Mouse (Mus musculus) kidney, embryonic 16.5 days (tissue): ENCODE results near the gene Rgs16. TPM values are rescaled to one million over a fixed set of nuclear protein-coding genes. Genes with fewer than 3 reads are reported as not detected.

Source experiments
- ATAC-seq: fragments of 200-750 bp; cut with Nextera tagmentation; 2 replicates; pipeline ENCODE4 v1.8.0; 2017; ENCODE audit warnings: moderate TSS enrichment; ENCODE audit not compliant: low FRiP score, low TSS enrichment
- H3K27ac ChIP-seq: fragments of 300-500 bp; sonication (generic); 2 replicates; pipeline ENCODE4 v1.5.1; 2014; ENCODE audit warnings: low read length
- H3K27me3 ChIP-seq: fragments of 300-500 bp; sonication (generic); 2 replicates; pipeline ENCODE4 v1.6.1; 2014; ENCODE audit warnings: low read length, control low read depth, mixed read lengths; ENCODE audit not compliant: insufficient read depth
- H3K36me3 ChIP-seq: fragments of 300-500 bp; sonication (generic); 2 replicates; pipeline ENCODE4 v1.6.1; 2014; ENCODE audit warnings: low read length, control low read depth, mixed read lengths; ENCODE audit not compliant: insufficient read depth
- H3K4me1 ChIP-seq: fragments of 300-500 bp; sonication (generic); 2 replicates; pipeline ENCODE4 v1.6.1; 2014; ENCODE audit warnings: low read length, control low read depth, mixed read lengths; ENCODE audit not compliant: insufficient read depth
- H3K4me2 ChIP-seq: fragments of 300-500 bp; sonication (generic); replicated peaks from 2 replicates; pipeline ENCODE4 v1.6.1; 2014; ENCODE audit warnings: low read depth, low read length
- H3K4me3 ChIP-seq: fragments of 300-500 bp; sonication (generic); 2 replicates; pipeline ENCODE4 v1.5.1; 2014; ENCODE audit warnings: mild to moderate bottlenecking, low read length
- H3K9ac ChIP-seq: fragments of 300-500 bp; sonication (generic); replicated peaks from 2 replicates; pipeline ENCODE4 v1.6.1; 2014; ENCODE audit warnings: low read length
- H3K9me3 ChIP-seq: fragments of 300-500 bp; sonication (generic); 2 replicates; pipeline ENCODE4 v1.6.1; 2016; ENCODE audit warnings: low read length, control low read depth
- WGBS: fragments of 180-500 bp; shearing (Covaris S2); extraction: QIAGEN DNeasy Blood & Tissue Kit; methylation state at CpG from one replicate; pipeline ENCODE4 v1.1.7; 2014; 5-methylcytosine and 5-hydroxymethylcytosine counted together
- polyA plus RNA-seq: library from polyadenylated mRNA; unstranded; fragments of >200 nt; fragmentation: Nextera tagmentation; extraction: Ambion mirVana; gene quantifications from 2 replicates; pipeline ENCODE4 v1.2.1, GENCODE M21; 2015

Rgs16 gene
- 4.5 and 5.0 TPM in 2 replicates for polyA plus RNA-seq

DNA sequence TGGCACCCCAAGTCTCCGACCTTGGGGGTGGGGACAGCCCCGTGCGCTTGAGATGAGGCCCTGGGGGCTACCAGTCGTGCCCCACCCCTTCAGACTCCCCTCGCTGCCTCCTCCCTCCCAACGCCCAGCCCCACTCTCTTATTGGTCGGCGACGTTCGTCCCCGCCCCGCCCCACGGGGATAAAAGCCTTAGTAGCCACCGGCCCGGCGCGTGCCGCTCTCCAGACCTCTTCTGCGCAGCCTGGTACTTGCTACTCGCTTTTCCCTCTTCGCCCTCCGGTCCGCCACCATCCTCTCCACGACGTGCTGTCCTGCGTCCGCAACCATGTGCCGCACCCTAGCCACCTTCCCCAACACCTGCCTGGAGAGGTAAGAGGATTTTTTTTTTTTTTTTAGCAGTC lies at the start of gene Rgs16:
TSS of gene Rgs16 (plus strand) at position 205 of the 400 bp plus-strand sequence.
- Histone ChIP-seq H3K4me3 (peak within 1 kb of the TSS; percentile 47), H3K9me3 (no peaks in the 10 kb centered on the region), H3K27ac (no peak within 1 kb of the TSS), H3K27me3 (peaks cover 32% of the 10 kb centered on the region), H3K4me2 (peak within 1 kb of the TSS; percentile 78), H3K9ac (peak within 1 kb of the TSS; percentile 42), H3K4me1 (peaks cover 14% of the 10 kb centered on the region), H3K36me3 (0 out of 2 replicates have a peak, but pooled peaks cover 2% of the 10 kb centered on the region)
- 0% methylated on average over 28 of the region's 28 CpGs for WGBS
- peak; percentile 76 for ATAC-seq

DNA sequence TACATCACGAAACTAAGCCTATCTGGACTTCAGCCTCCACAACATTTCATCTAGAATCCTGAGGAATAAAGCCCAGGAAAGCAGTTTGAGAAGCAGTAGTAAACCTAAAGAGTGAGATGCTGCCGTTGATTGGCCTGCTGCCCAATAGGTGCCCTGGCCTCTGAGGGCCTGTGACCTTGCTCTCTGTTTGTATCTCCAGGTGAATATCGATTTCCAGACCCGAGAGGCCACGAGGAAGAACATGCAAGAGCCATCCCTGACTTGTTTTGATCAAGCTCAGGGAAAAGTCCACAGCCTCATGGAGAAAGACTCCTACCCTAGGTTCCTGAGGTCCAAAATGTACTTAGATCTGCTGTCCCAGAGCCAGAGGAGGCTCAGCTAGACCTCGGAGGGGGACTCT lies 47.6 kb upstream of the Rgs16 start:
- WGBS: 73% methylated on average over 6 of the region's 6 CpGs
- Histone ChIP-seq H3K27me3 (no peaks in the 10 kb centered on the region), H3K9ac (no peak overlapping the region), H3K36me3 (no peaks in the 10 kb centered on the region), H3K4me3 (no peak overlapping the region), H3K9me3 (no peaks in the 10 kb centered on the region), H3K4me1 (no peaks in the 10 kb centered on the region), H3K27ac (no peak overlapping the region), H3K4me2 (no peak overlapping the region)
- ATAC-seq: no peak

DNA sequence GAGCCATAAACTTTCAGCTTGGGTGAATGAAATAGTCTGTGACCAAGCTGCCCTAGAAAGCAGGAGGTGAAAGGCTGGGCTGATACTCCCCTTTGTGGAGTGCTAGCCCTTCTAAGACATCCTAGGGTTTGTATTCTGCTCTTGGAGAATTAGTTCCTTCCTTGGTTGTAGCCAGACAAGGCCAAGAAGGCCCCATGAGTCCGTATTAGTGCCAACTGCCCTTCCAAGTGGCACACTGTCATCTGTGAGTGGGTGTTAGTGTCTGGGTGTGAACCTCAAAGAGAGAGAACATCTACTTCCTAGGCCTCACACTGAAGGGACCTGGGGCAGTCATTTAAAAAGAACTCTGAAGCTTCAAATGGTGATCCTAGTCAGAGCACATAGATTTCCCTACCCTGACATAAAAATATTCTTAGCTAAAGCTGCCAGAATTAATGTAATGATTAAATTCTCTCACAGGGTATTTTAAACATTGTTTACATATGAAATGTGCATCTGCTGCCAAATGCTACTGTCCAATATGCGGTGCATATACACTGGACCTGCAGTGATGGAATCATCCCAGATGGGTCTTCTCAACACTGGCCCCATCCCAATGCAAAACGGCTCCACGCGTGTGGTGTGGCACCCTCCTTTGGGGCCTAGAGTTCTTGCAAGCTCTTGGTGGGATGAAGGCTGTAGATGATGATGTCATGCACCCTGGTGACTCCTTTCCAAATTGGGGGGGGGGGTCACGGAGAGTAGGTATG lies 45.6 kb upstream of the Rgs16 start:
- no peak overlapping the region for H3K4me2 ChIP-seq
- H3K9ac ChIP-seq: no peak overlapping the region
- H3K9me3 ChIP-seq: no peaks in the 10 kb centered on the region
- H3K4me1 ChIP-seq: peaks cover 15% of the 10 kb centered on the region
- H3K27me3 ChIP-seq: no peaks in the 10 kb centered on the region
- no peaks in the 10 kb centered on the region for H3K36me3 ChIP-seq
- no peak overlapping the region for H3K27ac ChIP-seq
- 86% methylated on average over 6 of the region's 6 CpGs for WGBS
- ATAC-seq: no peak
- no peak overlapping the region for H3K4me3 ChIP-seq

DNA sequence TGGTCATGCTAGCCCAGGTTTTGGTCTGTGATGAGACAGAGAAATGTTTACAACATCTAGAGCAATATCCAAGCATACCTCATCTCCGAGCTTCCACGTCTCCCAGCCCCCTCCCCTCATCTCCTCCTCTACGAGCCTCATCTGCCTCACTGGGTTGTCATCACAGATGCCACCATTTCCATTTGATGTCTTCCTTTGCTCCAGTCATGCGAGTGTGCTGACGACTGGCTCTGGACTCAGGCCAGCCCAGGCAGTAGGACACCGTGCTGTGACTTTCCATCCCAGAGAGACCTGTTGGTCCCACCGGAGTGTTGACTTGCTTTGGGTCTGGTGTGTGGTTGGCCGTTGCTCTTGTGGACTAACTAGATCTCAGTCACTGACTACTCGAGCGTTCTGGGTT lies 44.8 kb upstream of the Rgs16 start:
- Histone ChIP-seq H3K4me1 (peaks cover 20% of the 10 kb centered on the region), H3K9me3 (no peaks in the 10 kb centered on the region), H3K36me3 (no peaks in the 10 kb centered on the region), H3K27ac (no peak overlapping the region), H3K27me3 (no peaks in the 10 kb centered on the region), H3K9ac (no peak overlapping the region), H3K4me3 (no peak overlapping the region), H3K4me2 (no peak overlapping the region)
- ATAC-seq: no peak
- WGBS: 87% methylated on average over 10 of the region's 10 CpGs

DNA sequence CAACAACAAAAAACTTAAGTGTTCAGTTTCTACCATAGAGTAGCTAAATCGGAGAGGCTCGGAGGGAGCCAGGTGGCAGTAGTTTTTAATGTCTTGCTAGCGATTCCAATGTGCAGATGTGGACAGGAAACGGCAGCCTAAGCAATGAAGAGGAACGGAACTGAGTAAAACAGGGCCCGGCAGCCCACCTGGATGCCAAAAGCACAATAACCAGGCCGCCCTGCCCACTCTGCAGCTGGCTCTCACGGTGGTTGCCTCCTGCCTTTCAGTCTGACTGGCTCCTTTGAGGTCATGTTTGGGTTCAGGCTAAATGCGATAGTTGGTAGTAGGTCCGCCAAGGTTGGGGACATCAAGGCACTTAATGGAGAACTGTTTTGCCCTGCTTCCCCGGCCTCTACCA lies 44.1 kb upstream of the Rgs16 start:
- WGBS: 75% methylated on average over 11 of the region's 11 CpGs
- ATAC-seq: no peak
- H3K27me3 ChIP-seq: no peaks in the 10 kb centered on the region
- no peak overlapping the region for H3K27ac ChIP-seq
- no peak overlapping the region for H3K9ac ChIP-seq
- H3K9me3 ChIP-seq: no peaks in the 10 kb centered on the region
- no peak overlapping the region for H3K4me3 ChIP-seq
- H3K36me3 ChIP-seq: no peaks in the 10 kb centered on the region
- H3K4me2 ChIP-seq: no peak overlapping the region
- peaks cover 20% of the 10 kb centered on the region for H3K4me1 ChIP-seq

DNA sequence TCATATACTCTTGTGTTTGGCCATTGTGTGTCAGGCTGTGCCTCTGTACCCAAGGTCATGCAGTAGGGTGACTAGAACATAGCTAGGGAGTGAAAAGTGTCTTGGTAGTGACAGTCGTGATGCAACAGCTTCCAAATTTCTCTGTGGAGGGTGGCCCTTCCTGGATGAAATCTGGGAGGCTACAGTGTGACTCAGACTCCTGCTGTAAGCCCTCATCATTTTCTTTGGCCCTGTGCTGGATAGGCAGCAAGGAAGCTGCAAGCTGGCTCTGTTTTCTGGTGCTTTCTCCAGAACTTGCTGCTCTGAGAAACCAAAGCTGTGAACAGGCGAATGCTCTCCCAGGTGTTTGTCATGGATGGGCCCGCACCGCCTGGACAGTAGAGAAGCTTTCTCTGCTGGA lies 43.6 kb upstream of the Rgs16 start:
- no peaks in the 10 kb centered on the region for H3K36me3 ChIP-seq
- H3K4me2 ChIP-seq: no peak overlapping the region
- H3K4me3 ChIP-seq: no peak overlapping the region
- no peak for ATAC-seq
- H3K27me3 ChIP-seq: no peaks in the 10 kb centered on the region
- 85% methylated on average over 4 of the region's 4 CpGs for WGBS
- H3K27ac ChIP-seq: no peak overlapping the region
- peaks cover 20% of the 10 kb centered on the region for H3K4me1 ChIP-seq
- H3K9ac ChIP-seq: no peak overlapping the region
- no peaks in the 10 kb centered on the region for H3K9me3 ChIP-seq

DNA sequence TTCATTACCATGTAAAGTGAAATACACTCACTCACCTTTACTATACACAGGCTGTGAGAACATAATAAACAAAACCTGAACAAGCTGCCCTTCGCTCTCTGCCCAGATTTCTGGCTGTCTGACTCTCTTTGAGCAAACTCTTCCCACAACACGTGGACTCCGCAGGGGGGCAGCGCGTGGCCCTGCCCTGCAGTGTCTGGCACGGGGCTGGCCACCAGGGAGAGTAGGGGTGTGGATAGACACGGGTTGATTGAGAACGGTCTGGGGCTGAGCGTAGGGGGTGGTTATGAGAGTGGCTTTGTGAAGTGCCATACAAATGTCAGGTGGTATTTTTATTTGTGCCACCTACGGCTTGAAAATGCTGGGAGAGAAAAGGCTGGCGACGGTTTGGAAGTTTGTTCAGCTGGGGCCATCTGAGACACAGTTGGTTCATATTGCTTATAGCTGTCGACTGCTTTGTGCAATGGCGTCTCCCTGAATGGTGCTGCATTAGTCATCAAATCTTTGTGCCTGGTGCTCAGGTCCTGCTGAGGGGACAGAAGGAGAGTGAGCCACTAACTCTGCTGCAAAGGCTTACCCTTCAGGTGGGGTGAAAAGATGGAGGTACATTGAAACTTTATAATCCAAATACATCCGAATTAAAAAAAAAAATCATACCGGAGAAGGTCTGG lies 42.4 kb upstream of the Rgs16 start:
- Histone ChIP-seq H3K4me3 (no peak overlapping the region), H3K4me1 (peaks cover 20% of the 10 kb centered on the region), H3K27ac (no peak overlapping the region), H3K27me3 (no peaks in the 10 kb centered on the region), H3K9me3 (no peaks in the 10 kb centered on the region), H3K4me2 (no peak overlapping the region), H3K36me3 (no peaks in the 10 kb centered on the region), H3K9ac (no peak overlapping the region)
- no peak for ATAC-seq
- WGBS: 73% methylated on average over 16 of the region's 16 CpGs

DNA sequence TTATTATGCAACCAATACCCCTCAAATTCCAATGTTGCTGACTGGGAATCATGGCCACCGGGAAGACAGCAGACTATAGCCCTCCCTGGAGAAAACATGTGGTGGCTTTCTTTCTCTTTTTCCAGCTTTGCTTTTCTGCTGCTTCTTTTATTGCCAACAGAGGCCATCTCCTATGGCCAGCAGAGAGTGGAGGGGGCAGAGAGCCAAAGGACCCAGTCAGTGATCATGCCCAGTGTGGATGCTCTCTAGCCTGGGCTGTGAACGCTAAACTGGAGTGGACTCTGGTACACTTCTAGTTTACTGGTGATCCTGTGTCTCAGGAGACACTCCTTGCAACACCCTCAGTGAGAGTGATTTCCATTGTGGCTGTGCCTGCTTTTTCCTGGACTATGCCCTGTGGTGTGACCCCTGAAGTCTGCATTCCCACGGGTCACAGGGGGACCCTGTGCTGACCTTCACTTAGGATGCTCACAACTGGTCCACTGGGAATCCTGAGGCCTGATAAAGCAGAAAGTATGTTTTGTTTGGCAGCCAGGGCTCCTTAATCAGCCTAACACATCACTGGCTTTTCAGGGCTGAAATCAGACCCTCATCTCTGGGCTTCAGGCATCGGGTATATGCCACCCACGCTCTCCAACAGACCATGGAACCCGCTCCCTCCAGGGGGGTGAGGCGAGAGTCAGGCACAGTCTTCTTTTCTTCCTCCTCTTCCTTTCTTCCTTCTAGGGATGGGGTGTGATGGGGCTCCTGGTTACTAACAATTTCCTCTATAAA lies 41.7 kb upstream of the Rgs16 start:
- no peaks in the 10 kb centered on the region for H3K9me3 ChIP-seq
- peak overlapping the region; percentile 37; the same call in 1 of the 2 replicates for H3K27ac ChIP-seq
- H3K27me3 ChIP-seq: no peaks in the 10 kb centered on the region
- H3K36me3 ChIP-seq: no peaks in the 10 kb centered on the region
- H3K4me1 ChIP-seq: peaks cover 20% of the 10 kb centered on the region
- peak; percentile 75 for ATAC-seq
- no peak overlapping the region for H3K4me2 ChIP-seq
- H3K9ac ChIP-seq: no peak overlapping the region
- no peak overlapping the region for H3K4me3 ChIP-seq
- WGBS: 29% methylated on average over 7 of the region's 7 CpGs

DNA sequence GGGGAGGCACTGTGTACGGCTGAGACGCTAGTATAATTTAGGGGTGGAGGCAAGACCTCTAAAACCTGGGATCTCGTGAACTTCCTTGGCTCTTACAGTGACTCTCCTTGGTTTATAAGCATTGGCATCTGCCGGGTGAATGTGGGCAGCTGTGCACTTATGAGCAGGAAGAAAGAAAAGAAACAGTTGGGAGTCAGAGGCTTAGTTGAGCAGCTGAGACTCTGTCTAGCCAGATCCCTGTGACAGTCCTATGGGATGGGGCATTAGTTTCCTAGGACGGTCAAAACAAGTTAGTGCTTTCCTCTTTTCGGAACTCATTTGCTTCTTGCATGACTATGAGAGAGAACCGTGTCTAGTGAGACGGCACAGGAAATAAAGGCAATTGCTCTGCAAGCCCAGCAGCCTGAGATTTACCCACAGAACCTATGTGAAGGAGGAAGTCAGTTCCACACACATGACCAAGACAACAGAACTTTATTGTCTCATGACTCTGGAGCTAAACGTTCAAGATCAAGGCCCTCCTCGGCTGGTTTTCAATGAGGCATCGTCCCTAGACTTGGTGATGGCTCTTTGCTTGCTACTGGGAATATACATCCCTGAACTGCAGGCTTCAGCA lies 39.6 kb upstream of the Rgs16 start:
- Histone ChIP-seq H3K4me1 (peaks cover 24% of the 10 kb centered on the region), H3K36me3 (no peaks in the 10 kb centered on the region), H3K4me3 (no peak overlapping the region), H3K9me3 (no peaks in the 10 kb centered on the region), H3K27me3 (no peaks in the 10 kb centered on the region), H3K4me2 (no peak overlapping the region), H3K9ac (no peak overlapping the region), H3K27ac (no peak overlapping the region)
- 82% methylated on average over 11 of the region's 11 CpGs for WGBS
- no peak for ATAC-seq
